Mouse (Mus musculus) kidney, embryonic 14.5 days (tissue): ENCODE results near the gene Ccdc155. TPM values are rescaled to one million over a fixed set of nuclear protein-coding genes. Genes with fewer than 3 reads are reported as not detected.

Source experiments
- ATAC-seq: fragments of 200-750 bp; cut with Nextera tagmentation; 2 replicates; pipeline ENCODE4 v1.8.0; 2017; ENCODE audit warnings: moderate number of reproducible peaks, mild to moderate bottlenecking, moderate TSS enrichment, moderate library complexity; ENCODE audit not compliant: low FRiP score, low TSS enrichment
- H3K27ac ChIP-seq: fragments of 300-500 bp; sonication (generic); 2 replicates; pipeline ENCODE4 v1.5.1; 2014; ENCODE audit warnings: low read depth, mild to moderate bottlenecking, low read length, moderate library complexity, mixed read lengths
- H3K27me3 ChIP-seq: fragments of 300-500 bp; sonication (generic); 2 replicates; pipeline ENCODE4 v1.6.1; 2014; ENCODE audit warnings: mild to moderate bottlenecking, low read length; ENCODE audit not compliant: control insufficient read depth, insufficient read depth
- H3K36me3 ChIP-seq: fragments of 300-500 bp; sonication (generic); 2 replicates; pipeline ENCODE4 v1.6.1; 2014; ENCODE audit warnings: low read length, mixed read lengths; ENCODE audit not compliant: control insufficient read depth, insufficient read depth
- H3K4me1 ChIP-seq: fragments of 300-500 bp; sonication (generic); 2 replicates; pipeline ENCODE4 v1.6.1; 2014; ENCODE audit warnings: low read length, mixed read lengths; ENCODE audit not compliant: control insufficient read depth, insufficient read depth
- H3K4me2 ChIP-seq: fragments of 300-500 bp; sonication (generic); replicated peaks from 2 replicates; pipeline ENCODE4 v1.6.1; 2014; ENCODE audit warnings: low read depth, mild to moderate bottlenecking, low read length
- H3K4me3 ChIP-seq: fragments of 300-500 bp; sonication (generic); 2 replicates; pipeline ENCODE4 v1.5.1; 2014; ENCODE audit warnings: mild to moderate bottlenecking, low read length
- H3K9ac ChIP-seq: fragments of 300-500 bp; sonication (generic); 2 replicates; pipeline ENCODE4 v1.6.1; 2014; ENCODE audit warnings: low read depth, mild to moderate bottlenecking, low read length, moderate library complexity
- H3K9me3 ChIP-seq: fragments of 300-500 bp; sonication (generic); 2 replicates; pipeline ENCODE4 v1.6.1; 2016; ENCODE audit warnings: low read length; ENCODE audit not compliant: control insufficient read depth
- WGBS: fragments of 180-500 bp; shearing (Covaris S2); extraction: QIAGEN DNeasy Blood & Tissue Kit; methylation state at CpG from one replicate; pipeline ENCODE4 v1.1.7; 2014; 5-methylcytosine and 5-hydroxymethylcytosine counted together
- polyA plus RNA-seq: library from polyadenylated mRNA; unstranded; fragments of >200 nt; fragmentation: Nextera tagmentation; extraction: Ambion mirVana; gene quantifications from 2 replicates; pipeline ENCODE4 v1.2.1, GENCODE M21; 2014

Ccdc155 gene
- polyA plus RNA-seq, 1 experiment from 2014 or later, result 0.93 TPM

DNA sequence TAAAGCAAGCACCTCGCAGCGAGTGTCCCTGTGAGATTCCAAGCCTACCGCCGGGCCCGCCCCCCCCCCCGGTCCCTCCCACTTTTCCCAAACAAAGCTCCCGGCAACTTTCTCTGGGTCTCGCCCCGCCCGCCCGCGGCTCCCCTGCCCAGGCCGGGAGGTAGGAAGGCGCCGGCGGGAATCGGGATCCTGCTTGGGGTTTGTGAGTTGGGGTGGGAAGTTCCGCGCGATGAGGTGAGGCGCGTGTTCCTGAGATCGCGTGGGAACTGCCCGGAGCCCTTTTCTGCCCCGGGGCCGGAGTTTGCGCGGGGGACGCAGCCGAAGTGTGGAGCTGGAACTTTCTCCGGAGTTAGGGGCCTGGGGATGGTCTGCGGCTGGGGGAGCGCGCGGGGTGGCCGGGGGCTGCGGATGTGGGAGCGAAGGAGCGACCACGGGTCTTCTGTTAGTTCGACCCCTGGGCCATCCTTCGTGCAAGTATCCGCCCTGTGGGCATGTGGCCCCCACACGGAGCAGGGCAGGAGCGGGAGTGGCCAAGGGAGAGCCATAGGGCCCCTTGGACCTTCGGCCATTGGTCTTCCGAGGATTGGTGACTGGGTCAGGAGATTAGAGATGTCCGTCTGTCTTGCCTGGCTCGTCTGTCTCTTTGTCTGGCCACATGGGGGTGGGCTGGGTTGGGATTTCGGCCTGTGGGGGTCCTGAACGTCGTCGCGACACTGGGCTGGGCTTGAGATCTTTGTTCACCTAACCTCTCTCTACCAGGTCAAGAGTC, 11.2 kb upstream of the Ccdc155 start, which contains the start of gene Tead2:
Gene Tead2, plus strand, starts transcription at position 81 of the 769 bp plus-strand sequence.
- WGBS, result under 1% methylated on average over 51 of the region's 55 CpGs
- Histone ChIP-seq H3K27me3 (peaks cover 14% of the 10 kb centered on the region; the same call in 1 of the 2 replicates), H3K9ac (peak within 1 kb of the TSS; percentile 95), H3K36me3 (peaks cover 39% of the 10 kb centered on the region), H3K4me3 (peak within 1 kb of the TSS; percentile 78), H3K27ac (peak within 1 kb of the TSS; percentile 96), H3K4me2 (peak within 1 kb of the TSS; percentile 79), H3K9me3 (no peaks in the 10 kb centered on the region), H3K4me1 (peaks cover 21% of the 10 kb centered on the region)
- peak; percentile 68 for ATAC-seq

DNA sequence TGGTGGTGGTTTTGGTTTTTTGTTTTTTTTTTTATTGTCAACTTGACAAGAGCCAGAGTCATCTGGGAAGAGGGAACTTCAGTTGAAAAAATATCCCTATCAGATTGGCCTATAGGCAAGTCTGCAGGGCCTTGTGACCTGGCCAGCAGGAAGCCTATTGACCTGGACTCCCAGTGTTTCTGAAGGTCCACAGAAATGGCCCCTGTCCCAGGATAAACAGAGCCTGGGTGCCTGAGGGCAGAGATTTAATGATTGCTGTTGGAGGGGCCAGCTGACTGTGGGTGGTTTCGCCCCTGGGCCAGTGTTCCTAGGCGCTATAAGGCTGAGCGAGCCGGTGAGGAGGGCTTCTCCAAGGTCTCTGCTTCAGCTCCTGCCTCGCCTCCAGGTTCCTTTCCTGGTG, 9.0 kb upstream of the Ccdc155 start:
- H3K36me3 ChIP-seq, result peaks cover 18% of the 10 kb centered on the region
- no peak overlapping the region for H3K9ac ChIP-seq
- H3K27ac ChIP-seq, result no peak overlapping the region
- H3K27me3 ChIP-seq, result peaks cover 14% of the 10 kb centered on the region; the same call in 1 of the 2 replicates
- WGBS, result 50% methylated on average over 5 of the region's 5 CpGs
- peaks cover 21% of the 10 kb centered on the region for H3K4me1 ChIP-seq
- H3K4me3 ChIP-seq, result no peak overlapping the region
- ATAC-seq, result no peak
- no peak overlapping the region for H3K4me2 ChIP-seq
- H3K9me3 ChIP-seq, result no peaks in the 10 kb centered on the region

DNA sequence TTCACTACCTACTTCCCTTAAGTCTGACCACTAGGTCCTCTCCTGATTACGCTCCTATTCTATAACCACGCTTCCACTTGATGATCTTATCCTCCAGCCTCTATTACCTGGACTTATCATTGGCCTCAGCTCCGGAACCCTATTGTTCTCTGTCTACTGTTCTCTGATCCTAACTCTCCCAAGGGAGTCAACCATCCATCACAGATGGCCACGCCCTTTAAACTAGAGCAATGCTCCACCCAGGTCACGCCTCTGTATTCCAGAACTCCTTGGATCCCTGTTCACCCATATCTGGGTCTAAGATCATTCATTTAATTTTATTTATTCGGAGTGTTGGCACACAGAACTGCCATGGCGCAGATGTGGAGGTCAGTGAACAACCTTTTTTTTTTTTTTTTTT, 7.7 kb upstream of the Ccdc155 start:
- Histone ChIP-seq H3K9me3 (no peaks in the 10 kb centered on the region), H3K27me3 (peaks cover 14% of the 10 kb centered on the region; the same call in 1 of the 2 replicates), H3K4me3 (no peak overlapping the region), H3K4me1 (peaks cover 11% of the 10 kb centered on the region), H3K4me2 (no peak overlapping the region; the same call in 1 of the 2 replicates), H3K9ac (no peak overlapping the region), H3K27ac (no peak overlapping the region), H3K36me3 (peaks cover 4% of the 10 kb centered on the region; the same call in 1 of the 2 replicates)
- 66% methylated on average over 7 of the region's 7 CpGs for WGBS
- ATAC-seq, result no peak

DNA sequence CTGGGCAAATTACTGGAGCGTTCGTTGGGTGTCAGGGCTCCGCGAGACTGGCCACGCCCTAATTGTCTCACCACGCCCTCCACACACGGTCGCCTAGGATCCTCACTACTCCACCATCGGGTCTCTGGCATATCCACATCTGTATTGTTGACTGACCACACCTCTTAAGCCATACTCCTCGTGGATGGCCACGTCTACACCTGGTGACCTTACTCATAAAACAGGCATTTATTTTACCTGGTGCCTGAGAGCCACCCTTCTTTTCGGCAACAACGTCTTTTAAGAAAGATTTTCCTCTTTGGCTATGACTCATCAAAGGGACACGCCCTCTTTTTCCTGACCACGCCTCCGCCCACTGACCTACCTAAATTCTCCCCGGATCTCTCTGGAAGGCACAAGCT, 7.2 kb upstream of the Ccdc155 start, which contains the start of gene Dkkl1:
Gene Dkkl1, minus strand, starts transcription at position 297 of the 401 bp plus-strand sequence.
- Histone ChIP-seq H3K9me3 (no peaks in the 10 kb centered on the region), H3K27me3 (peaks cover 14% of the 10 kb centered on the region; the same call in 1 of the 2 replicates), H3K4me1 (peaks cover 7% of the 10 kb centered on the region; the same call in 1 of the 2 replicates), H3K9ac (no peak within 1 kb of the TSS), H3K36me3 (no peaks in the 10 kb centered on the region), H3K4me3 (peak within 1 kb of the TSS; percentile 4; the same call in 1 of the 2 replicates), H3K4me2 (peak within 1 kb of the TSS; percentile 40), H3K27ac (no peak within 1 kb of the TSS)
- ATAC-seq, result no peak
- 5% methylated on average over 17 of the region's 17 CpGs for WGBS

DNA sequence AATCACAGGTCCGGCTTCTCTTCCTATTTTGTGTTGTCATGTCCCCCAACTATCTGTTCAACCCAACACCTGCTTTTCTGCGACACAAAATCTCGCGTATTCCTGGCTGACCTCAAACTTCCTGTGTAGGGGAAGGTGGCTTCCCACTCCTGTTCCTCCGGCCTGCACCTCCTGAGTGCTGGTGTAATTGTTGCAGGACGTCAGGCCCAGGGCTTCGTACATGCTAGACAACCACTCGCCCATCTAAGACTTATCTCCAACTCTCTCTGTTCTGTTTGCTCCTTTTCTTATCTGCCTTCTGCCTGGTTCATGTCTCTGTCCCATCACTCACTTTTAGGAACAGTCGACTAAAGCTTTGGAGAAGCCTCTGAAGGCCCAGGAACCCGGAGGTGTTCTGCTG, 6.4 kb upstream of the Ccdc155 start:
- no peaks in the 10 kb centered on the region for H3K36me3 ChIP-seq
- ATAC-seq, result no peak
- H3K4me1 ChIP-seq, result peaks cover 7% of the 10 kb centered on the region; the same call in 1 of the 2 replicates
- H3K4me2 ChIP-seq, result no peak overlapping the region
- H3K27me3 ChIP-seq, result peaks cover 14% of the 10 kb centered on the region; the same call in 1 of the 2 replicates
- no peak overlapping the region for H3K9ac ChIP-seq
- H3K27ac ChIP-seq, result no peak overlapping the region
- WGBS, result 68% methylated on average over 10 of the region's 10 CpGs
- no peak overlapping the region for H3K4me3 ChIP-seq
- no peaks in the 10 kb centered on the region for H3K9me3 ChIP-seq

DNA sequence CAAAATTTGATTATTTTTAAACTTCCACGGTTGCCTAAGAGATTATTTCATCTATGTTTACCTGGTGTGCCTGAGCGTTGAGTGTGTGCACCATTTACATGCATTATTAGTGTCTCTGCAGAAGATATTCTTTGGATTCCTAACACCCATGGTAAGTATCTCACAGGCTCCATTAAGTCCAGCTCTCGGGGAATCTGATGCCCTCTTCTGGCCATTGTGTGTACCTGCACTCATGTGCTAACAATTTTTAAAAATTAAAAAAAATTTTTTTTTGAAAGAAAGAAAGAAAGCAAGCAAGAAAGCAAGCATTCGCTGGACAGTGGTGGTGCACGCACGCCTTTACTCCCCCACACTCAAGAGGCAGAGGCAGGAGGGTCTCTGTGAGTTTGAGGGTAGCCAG, 3.6 kb upstream of the Ccdc155 start:
- Histone ChIP-seq H3K4me3 (no peak overlapping the region), H3K4me1 (peaks cover 7% of the 10 kb centered on the region; the same call in 1 of the 2 replicates), H3K27ac (no peak overlapping the region), H3K27me3 (peaks cover 14% of the 10 kb centered on the region; the same call in 1 of the 2 replicates), H3K4me2 (no peak overlapping the region), H3K9me3 (no peaks in the 10 kb centered on the region), H3K9ac (no peak overlapping the region), H3K36me3 (no peaks in the 10 kb centered on the region)
- ATAC-seq, result no peak
- 84% methylated on average over 6 of the region's 6 CpGs for WGBS

DNA sequence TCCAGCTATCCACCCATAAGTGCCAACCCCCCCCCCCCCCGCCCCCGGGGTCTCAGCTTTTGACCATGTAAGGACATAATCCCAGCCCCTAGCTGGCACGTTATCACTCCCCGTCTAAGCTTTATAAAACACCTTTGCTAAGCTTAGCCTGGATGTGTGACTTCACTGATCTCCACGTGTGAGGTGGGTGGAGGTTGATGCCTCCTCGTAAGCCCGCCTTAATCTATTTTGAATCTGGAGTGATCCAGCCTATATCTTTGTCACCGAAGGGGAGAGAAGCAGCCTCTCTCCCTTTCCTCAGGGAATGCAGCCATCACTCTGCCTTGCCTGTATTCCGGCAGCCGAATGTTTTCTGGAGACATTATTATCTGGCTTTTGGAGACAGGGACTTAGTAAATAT, 2.0 kb downstream of the Ccdc155 start:
- Histone ChIP-seq H3K27me3 (no peaks in the 10 kb centered on the region), H3K9ac (no peak overlapping the region), H3K27ac (no peak overlapping the region), H3K4me1 (no peaks in the 10 kb centered on the region), H3K9me3 (no peaks in the 10 kb centered on the region), H3K36me3 (no peaks in the 10 kb centered on the region), H3K4me3 (no peak overlapping the region), H3K4me2 (no peak overlapping the region)
- ATAC-seq, result no peak
- WGBS, result 63% methylated on average over 10 of the region's 10 CpGs

DNA sequence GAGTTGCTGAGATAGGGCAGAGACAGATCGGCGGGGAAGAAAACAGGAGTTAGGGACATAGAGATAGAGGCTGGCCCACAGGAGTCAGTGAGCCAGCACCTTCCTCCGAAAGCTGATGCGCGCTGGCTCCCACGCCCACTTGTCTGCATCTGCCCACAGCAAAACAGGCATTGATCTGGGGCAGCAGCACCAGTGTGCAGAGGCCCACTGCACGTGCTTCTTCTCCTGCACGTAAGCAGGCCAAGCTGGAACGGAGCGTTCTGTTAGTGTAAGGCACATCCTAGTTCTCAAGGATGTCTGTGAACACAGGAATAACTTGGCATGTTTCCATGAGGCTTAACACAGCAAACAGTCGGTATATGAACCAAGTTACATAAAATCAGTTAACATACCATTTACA, 5.7 kb downstream of the Ccdc155 start:
- no peak overlapping the region for H3K4me3 ChIP-seq
- H3K9ac ChIP-seq, result no peak overlapping the region
- no peaks in the 10 kb centered on the region for H3K4me1 ChIP-seq
- H3K9me3 ChIP-seq, result no peaks in the 10 kb centered on the region
- H3K27ac ChIP-seq, result no peak overlapping the region
- H3K4me2 ChIP-seq, result no peak overlapping the region
- no peaks in the 10 kb centered on the region for H3K27me3 ChIP-seq
- WGBS, result 83% methylated on average over 11 of the region's 11 CpGs
- ATAC-seq, result no peak
- H3K36me3 ChIP-seq, result no peaks in the 10 kb centered on the region

DNA sequence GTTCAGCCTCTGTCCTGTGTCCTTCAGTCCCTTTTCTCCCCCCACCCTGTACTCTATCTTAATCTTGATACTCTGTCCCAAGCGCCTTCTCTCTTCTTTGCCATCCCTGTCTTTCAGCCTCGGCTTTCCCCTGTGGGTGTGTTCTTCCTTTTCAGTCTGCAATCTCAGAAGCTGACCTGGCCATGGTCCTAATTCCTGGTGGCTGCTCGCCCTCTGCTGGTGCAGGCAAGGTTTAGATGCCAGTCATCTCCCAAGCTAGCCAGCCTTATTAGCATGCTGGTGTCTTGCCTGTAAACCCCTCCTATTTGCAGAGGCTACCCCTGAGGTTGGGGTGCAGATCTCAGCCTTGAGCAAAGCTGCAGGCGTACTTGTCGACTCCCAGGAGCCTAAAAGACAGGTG, 6.3 kb downstream of the Ccdc155 start:
- ATAC-seq, result 0 out of 2 replicates have a peak, but pooled peaks have one; percentile 48
- Histone ChIP-seq H3K4me2 (no peak overlapping the region), H3K27ac (no peak overlapping the region), H3K9me3 (no peaks in the 10 kb centered on the region), H3K36me3 (no peaks in the 10 kb centered on the region), H3K9ac (no peak overlapping the region), H3K4me3 (no peak overlapping the region), H3K27me3 (no peaks in the 10 kb centered on the region), H3K4me1 (no peaks in the 10 kb centered on the region)
- WGBS, result 14% methylated on average over 5 of the region's 5 CpGs
